Mouse (Mus musculus) midbrain, embryonic 12.5 days (tissue): ENCODE data around the gene Eftud2. TPM values are rescaled to one million over a fixed set of nuclear protein-coding genes. Genes with fewer than 3 reads are reported as not detected.

ENCODE experiments used
- ATAC-seq: fragments of 200-750 bp; cut with Nextera tagmentation; 2 replicates; pipeline ENCODE4 v1.8.0; 2017; ENCODE audit warnings: low read depth, moderate TSS enrichment, moderate library complexity; ENCODE audit not compliant: low FRiP score
- H3K27ac ChIP-seq: fragments of 300-500 bp; sonication (generic); replicated peaks from 2 replicates; pipeline ENCODE4 v1.5.1; 2016; ENCODE audit warnings: mild to moderate bottlenecking
- H3K27me3 ChIP-seq: fragments of 300-500 bp; sonication (generic); 2 replicates; pipeline ENCODE4 v1.6.1; 2016; ENCODE audit warnings: mild to moderate bottlenecking
- H3K36me3 ChIP-seq: fragments of 300-500 bp; sonication (generic); 2 replicates; pipeline ENCODE4 v1.6.1; 2016
- H3K4me1 ChIP-seq: fragments of 300-500 bp; sonication (generic); 2 replicates; pipeline ENCODE4 v1.6.1; 2016
- H3K4me2 ChIP-seq: fragments of 300-500 bp; sonication (generic); replicated peaks from 2 replicates; pipeline ENCODE4 v1.6.1; 2016; ENCODE audit warnings: mild to moderate bottlenecking, moderate library complexity
- H3K4me3 ChIP-seq: fragments of 300-500 bp; sonication (generic); 2 replicates; pipeline ENCODE4 v1.5.1; 2016; ENCODE audit warnings: mild to moderate bottlenecking
- H3K9ac ChIP-seq: fragments of 300-500 bp; sonication (generic); replicated peaks from 2 replicates; pipeline ENCODE4 v1.6.1; 2016; ENCODE audit warnings: mild to moderate bottlenecking, moderate library complexity
- H3K9me3 ChIP-seq: fragments of 300-500 bp; sonication (generic); 2 replicates; pipeline ENCODE4 v1.6.1; 2016; ENCODE audit warnings: mild to moderate bottlenecking
- WGBS: fragments of 180-500 bp; shearing (Covaris S2); methylation state at CpG from one replicate; pipeline ENCODE4 v1.1.7; 2016; 5-methylcytosine and 5-hydroxymethylcytosine counted together
- polyA plus RNA-seq: library from polyadenylated mRNA; unstranded; fragments of >200 nt; fragmentation: Nextera tagmentation; extraction: Ambion mirVana; gene quantifications from 2 replicates; pipeline ENCODE4 v1.2.1, GENCODE M21; 2016

Eftud2 gene
- polyA plus RNA-seq, 1 experiment from 2014 or later: 242 TPM

DNA sequence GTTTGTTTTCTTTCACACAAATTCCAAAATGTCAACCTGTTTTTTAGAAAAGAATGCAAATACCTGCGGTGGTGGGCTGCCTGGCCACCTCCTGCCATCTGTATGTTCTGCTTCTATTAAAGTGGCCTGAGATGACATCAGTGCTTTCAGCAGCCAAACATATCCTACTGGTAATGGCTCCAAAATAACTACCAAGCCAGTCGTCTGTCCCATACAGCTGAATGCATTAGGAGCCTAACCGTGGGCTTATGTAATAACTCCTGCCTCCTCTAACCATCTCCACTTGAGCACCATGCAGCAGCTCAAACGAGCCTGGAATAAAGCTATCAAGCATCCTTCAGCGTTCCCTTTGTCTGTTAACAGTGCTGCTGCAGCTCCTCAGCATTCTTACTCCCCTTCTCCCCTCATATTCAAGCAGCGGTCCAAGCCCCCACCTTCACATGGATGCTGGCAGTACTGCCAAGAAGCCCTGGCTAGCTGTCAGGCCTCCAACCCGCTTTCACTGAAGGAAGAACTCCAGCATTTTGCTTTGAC is 5.9 kb downstream of the Eftud2 start:
- Histone ChIP-seq H3K27ac (no peak overlapping the region), H3K4me3 (no peak overlapping the region), H3K9ac (no peak overlapping the region), H3K4me1 (peaks cover 11% of the 10 kb centered on the region), H3K9me3 (no peaks in the 10 kb centered on the region), H3K4me2 (no peak overlapping the region), H3K36me3 (peaks cover 64% of the 10 kb centered on the region), H3K27me3 (no peaks in the 10 kb centered on the region)
- WGBS: 90% methylated on average over 7 of the region's 7 CpGs
- ATAC-seq: no peak

DNA sequence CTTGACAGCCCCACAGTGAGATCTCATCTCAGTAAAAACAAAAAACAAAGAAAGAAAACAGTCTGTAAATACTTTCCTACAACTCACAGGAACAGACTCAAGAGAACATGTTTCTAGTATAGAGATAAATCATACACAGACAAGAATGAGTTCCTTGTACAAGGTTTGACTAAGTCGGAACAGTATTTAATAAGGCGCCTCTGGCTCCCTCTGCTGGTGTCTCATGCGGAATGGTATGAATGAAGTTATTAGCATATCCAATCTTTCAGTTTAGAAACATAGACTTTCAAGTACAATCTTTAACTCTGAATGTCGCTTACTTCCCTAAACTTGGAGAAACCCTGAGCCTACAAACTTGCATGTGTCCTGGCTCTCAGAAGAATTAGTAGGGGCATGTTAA is 16.5 kb downstream of the Eftud2 start:
- Histone ChIP-seq H3K4me3 (no peak overlapping the region), H3K9ac (no peak overlapping the region), H3K36me3 (peaks cover 88% of the 10 kb centered on the region), H3K27ac (no peak overlapping the region), H3K4me1 (no peaks in the 10 kb centered on the region), H3K27me3 (no peaks in the 10 kb centered on the region), H3K9me3 (no peaks in the 10 kb centered on the region), H3K4me2 (no peak overlapping the region)
- WGBS: 49% methylated on average over 4 of the region's 4 CpGs
- no peak for ATAC-seq

DNA sequence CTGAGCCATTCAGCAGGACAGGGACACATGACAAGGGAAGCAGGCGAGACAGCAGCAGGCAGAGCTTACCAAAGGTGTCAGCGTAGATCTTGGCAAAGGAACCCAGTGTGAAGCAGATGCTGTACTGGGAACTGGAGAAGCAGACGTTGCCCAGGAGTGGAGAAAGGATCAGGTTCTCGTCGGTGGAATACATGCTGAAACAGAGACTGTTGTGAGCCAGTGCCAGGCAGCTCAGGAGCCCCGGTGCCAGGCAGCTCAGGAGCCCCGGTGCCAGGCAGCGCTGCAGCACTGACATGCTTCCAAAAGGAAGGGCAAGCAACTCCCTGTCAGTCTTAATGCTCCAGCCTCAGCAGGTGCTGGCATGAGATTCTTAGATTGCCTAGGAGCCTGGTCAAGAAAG is 20.9 kb downstream of the Eftud2 start:
- H3K27me3 ChIP-seq: no peaks in the 10 kb centered on the region
- ATAC-seq: no peak

DNA sequence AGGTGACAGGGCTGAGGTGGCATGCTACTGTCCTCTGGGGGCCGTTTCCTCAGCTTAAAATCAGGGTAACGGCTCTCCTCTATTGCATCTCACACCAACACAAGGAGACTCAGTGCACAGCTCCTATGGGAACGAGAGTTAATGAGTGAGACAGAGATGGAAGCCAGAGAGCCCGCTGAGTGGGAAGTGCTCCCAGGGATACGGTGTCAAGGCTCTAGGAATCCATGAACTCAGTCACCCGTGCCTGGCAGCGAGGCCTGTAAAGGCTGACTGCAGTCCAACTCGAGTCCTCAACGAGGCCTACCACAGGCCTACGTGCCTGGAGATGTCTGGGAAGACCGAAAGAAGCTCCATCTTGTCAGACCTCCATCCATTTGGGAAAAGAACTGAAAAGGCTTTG is 21.8 kb downstream of the Eftud2 start:
- Histone ChIP-seq H3K4me3 (no peak overlapping the region), H3K9me3 (no peaks in the 10 kb centered on the region), H3K36me3 (peaks cover 98% of the 10 kb centered on the region), H3K9ac (no peak overlapping the region), H3K27ac (no peak overlapping the region), H3K4me1 (no peaks in the 10 kb centered on the region), H3K4me2 (no peak overlapping the region), H3K27me3 (no peaks in the 10 kb centered on the region)
- no peak for ATAC-seq
- 93% methylated on average over 11 of the region's 11 CpGs for WGBS

More for the DNA sequence above, 20.9 kb downstream of the Eftud2 start:
- Histone ChIP-seq H3K9me3 (no peaks in the 10 kb centered on the region), H3K36me3 (peaks cover 92% of the 10 kb centered on the region), H3K4me3 (no peak overlapping the region), H3K4me2 (no peak overlapping the region), H3K4me1 (no peaks in the 10 kb centered on the region), H3K27ac (no peak overlapping the region), H3K9ac (no peak overlapping the region)
- WGBS: 95% methylated on average over 8 of the region's 8 CpGs

DNA sequence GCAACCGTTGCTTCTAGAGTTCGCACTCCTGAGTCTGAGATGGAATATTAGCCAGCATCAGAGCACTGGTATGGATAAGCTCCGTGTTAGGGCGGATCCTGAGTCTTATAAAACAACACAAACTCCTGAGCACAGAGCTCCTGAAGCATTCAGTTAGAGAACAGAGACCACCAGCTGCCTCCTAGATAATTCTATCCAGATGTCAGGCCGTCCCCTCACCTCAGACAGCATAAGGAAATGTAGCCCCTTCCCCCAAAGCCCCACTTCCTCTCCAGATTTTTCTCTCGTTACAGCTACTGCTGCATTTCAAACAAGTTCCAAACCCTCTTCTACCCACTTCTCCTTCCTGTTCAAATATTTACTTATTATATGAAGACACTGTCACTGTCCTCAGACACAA is 24.8 kb downstream of the Eftud2 start:
- no peak overlapping the region for H3K4me3 ChIP-seq
- no peak overlapping the region for H3K4me2 ChIP-seq
- no peaks in the 10 kb centered on the region for H3K27me3 ChIP-seq
- H3K27ac ChIP-seq: no peak overlapping the region
- H3K9ac ChIP-seq: no peak overlapping the region
- peaks cover 94% of the 10 kb centered on the region for H3K36me3 ChIP-seq
- 84% methylated on average over 6 of the region's 6 CpGs for WGBS
- no peak for ATAC-seq
- no peaks in the 10 kb centered on the region for H3K9me3 ChIP-seq
- no peaks in the 10 kb centered on the region for H3K4me1 ChIP-seq

DNA sequence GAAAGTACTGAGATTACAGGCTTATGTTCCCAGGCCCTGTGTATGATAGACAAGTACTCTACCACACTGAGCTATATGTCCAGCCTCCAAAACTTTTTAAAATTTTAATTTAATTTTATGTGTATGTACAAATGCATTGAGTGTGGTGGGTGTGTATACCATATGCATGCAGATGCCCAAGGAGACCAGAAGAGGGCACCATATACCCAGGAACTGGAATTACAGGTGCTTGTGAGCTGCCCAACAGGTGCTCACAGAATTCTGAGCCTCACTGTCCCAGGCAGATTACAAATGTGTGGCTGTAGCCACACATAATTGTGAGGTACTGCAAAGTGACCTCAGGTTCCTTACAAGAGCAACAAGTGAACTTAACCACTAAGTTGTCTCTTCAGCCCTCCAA is 27.0 kb downstream of the Eftud2 start:
- peaks cover 94% of the 10 kb centered on the region for H3K36me3 ChIP-seq
- no peak for ATAC-seq
- H3K4me2 ChIP-seq: no peak overlapping the region
- H3K27ac ChIP-seq: no peak overlapping the region
- no peaks in the 10 kb centered on the region for H3K27me3 ChIP-seq
- no peaks in the 10 kb centered on the region for H3K9me3 ChIP-seq
- H3K4me3 ChIP-seq: no peak overlapping the region
- no peaks in the 10 kb centered on the region for H3K4me1 ChIP-seq
- no peak overlapping the region for H3K9ac ChIP-seq

DNA sequence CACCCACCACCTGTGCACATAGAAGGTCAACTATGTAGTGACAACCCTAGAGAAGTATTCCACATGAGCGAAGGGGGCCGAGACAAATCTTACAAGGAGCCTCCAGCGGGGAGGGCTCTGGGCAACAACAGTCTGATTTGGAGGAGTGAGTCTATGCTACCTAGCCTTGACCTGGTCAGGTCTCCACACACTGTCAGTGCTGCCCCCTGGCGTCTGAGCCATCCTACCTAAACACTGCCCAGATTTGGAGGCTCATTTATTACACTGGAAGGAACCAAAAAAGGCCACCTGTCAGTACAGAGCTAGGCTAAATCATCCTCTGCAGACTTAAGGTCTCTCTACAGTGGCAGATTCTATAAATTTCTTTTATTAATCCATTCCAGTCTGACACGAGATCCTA is 28.9 kb downstream of the Eftud2 start:
- Histone ChIP-seq H3K4me1 (no peaks in the 10 kb centered on the region), H3K27ac (no peak overlapping the region), H3K4me3 (no peak overlapping the region), H3K9ac (no peak overlapping the region), H3K36me3 (peaks cover 94% of the 10 kb centered on the region), H3K4me2 (no peak overlapping the region), H3K27me3 (no peaks in the 10 kb centered on the region), H3K9me3 (no peaks in the 10 kb centered on the region)
- ATAC-seq: no peak
- WGBS: 74% methylated on average over 5 of the region's 5 CpGs

DNA sequence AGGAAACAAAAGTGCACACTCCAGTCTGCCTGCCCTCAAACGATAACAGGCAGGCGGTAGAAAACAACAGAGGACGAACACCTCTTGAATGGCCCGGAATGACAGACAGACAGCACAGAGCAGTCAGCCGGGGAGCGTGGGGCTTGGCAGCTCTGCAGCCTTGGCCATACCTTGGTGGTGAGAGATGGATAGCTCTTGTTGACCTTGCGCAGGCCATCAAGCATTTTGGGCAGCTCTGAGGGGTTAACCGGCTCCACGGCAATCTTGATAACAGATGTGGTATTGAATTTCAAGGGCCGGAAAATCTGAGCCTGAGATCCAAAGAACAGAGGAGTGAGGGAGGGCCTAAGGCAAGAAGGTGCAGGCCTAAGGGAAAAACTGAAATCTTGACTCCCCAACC is 34.9 kb downstream of the Eftud2 start:
- no peak for ATAC-seq
- H3K4me2 ChIP-seq: no peak overlapping the region
- no peaks in the 10 kb centered on the region for H3K4me1 ChIP-seq
- H3K36me3 ChIP-seq: peaks cover 100% of the 10 kb centered on the region
- no peak overlapping the region for H3K9ac ChIP-seq
- WGBS: 89% methylated on average over 10 of the region's 10 CpGs
- no peaks in the 10 kb centered on the region for H3K9me3 ChIP-seq
- no peaks in the 10 kb centered on the region for H3K27me3 ChIP-seq
- H3K4me3 ChIP-seq: no peak overlapping the region
- no peak overlapping the region for H3K27ac ChIP-seq

DNA sequence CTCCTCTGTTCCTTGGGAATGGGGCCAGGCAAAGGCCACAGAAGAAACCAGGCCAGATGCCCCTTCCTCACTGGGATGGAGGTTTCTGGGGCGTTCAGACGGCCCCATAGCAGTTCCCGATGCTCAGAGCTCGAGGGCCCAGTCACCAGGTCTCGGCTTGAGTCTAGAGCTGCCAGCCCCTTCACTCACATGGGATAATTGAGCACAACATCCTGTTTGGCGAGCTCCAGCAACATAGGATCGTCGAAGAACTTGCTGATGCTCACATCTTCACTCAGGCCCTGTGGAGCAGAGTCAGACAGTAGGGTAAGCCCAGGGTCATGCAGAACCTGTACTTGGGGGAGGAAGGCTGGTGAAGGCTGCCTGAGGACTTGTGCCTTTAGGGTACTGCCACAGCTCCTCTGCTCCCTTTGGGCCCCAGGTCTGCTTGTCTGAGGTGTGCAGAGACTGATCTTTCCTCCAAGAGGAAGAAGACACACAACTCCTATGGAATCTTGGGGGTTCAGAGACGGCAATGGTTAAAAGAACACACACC is 42.1 kb downstream of the Eftud2 start:
- no peaks in the 10 kb centered on the region for H3K9me3 ChIP-seq
- H3K27ac ChIP-seq: no peak overlapping the region
- H3K36me3 ChIP-seq: peaks cover 74% of the 10 kb centered on the region
- no peak overlapping the region for H3K9ac ChIP-seq
- ATAC-seq: no peak
- H3K4me3 ChIP-seq: no peak overlapping the region
- H3K4me1 ChIP-seq: no peaks in the 10 kb centered on the region
- H3K4me2 ChIP-seq: no peak overlapping the region
- WGBS: 92% methylated on average over 9 of the region's 9 CpGs
- H3K27me3 ChIP-seq: no peaks in the 10 kb centered on the region

DNA sequence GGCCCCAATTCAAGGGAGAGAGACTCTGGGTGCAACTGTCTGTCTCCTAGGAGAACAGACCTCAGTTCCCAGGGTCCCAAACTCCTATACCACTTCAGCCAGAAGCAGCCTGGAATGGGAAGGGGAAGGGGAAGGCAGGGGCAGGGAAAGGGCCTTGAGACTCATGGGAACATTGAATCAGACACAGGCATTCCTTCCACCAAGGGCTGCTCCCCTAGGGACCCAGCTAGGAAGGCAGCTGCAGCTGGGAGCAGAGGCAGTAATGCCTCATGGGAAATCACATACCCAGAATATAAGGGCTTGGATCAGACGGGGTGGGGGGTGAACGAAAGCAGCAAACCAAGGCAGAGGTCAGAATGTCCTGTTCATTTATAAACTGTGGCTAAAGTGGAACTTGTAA is 42.7 kb downstream of the Eftud2 start:
- Histone ChIP-seq H3K4me1 (no peaks in the 10 kb centered on the region), H3K9ac (no peak overlapping the region), H3K9me3 (no peaks in the 10 kb centered on the region), H3K27ac (no peak overlapping the region), H3K36me3 (peaks cover 68% of the 10 kb centered on the region), H3K27me3 (no peaks in the 10 kb centered on the region), H3K4me3 (no peak overlapping the region), H3K4me2 (no peak overlapping the region)
- WGBS: 93% methylated on average over 2 of the region's 2 CpGs
- ATAC-seq: no peak

DNA sequence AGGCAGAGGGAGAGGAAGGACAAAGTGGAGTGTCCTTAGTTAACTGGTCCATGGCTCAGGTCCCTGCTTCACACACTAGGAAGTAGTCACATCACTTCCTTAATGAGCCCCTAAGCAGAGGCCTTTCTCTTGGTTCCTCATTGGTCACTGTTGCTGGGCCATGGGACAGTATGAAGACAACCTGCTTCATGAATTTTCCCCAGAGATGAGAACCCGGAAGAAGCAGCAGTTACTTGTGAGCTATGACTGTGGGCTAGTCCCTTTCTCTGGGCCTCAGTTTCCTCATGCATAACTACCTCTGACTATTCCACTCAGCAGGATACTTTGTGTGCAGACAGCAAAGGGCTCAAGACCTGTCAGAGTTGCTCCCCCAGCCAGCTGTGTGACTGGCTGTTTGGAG is 43.4 kb downstream of the Eftud2 start:
- ATAC-seq: no peak
- Histone ChIP-seq H3K9ac (no peak overlapping the region), H3K9me3 (no peaks in the 10 kb centered on the region), H3K4me2 (no peak overlapping the region), H3K4me3 (no peak overlapping the region), H3K4me1 (no peaks in the 10 kb centered on the region), H3K27me3 (no peaks in the 10 kb centered on the region), H3K27ac (no peak overlapping the region), H3K36me3 (peaks cover 61% of the 10 kb centered on the region)
- 100% methylated on average over 1 of the region's 1 CpGs for WGBS

DNA sequence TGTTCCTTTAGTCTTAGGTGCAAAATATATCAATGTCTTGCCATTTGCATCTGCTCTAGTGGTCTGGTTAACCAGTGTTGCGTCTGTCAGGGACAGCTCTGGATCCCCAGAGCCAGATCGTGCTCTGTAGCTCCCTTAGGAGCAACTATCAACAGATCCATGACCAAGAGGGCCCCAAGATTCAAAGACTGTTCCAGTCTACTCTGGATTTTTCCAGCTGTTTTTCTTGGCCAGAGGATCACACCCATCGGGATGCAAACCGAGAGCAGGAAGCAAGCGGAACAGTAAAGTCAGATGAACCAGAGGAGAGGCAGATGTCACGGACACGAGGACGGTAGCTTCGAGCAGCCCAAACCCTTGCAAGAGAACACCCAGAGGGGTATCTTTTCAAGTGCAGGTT is 44.6 kb downstream of the Eftud2 start:
- H3K9me3 ChIP-seq: no peaks in the 10 kb centered on the region
- no peak for ATAC-seq
- H3K4me1 ChIP-seq: no peaks in the 10 kb centered on the region
- no peak overlapping the region for H3K4me2 ChIP-seq
- WGBS: 92% methylated on average over 9 of the region's 9 CpGs
- H3K36me3 ChIP-seq: peaks cover 48% of the 10 kb centered on the region
- no peaks in the 10 kb centered on the region for H3K27me3 ChIP-seq
- no peak overlapping the region for H3K27ac ChIP-seq
- no peak overlapping the region for H3K4me3 ChIP-seq
- H3K9ac ChIP-seq: no peak overlapping the region

DNA sequence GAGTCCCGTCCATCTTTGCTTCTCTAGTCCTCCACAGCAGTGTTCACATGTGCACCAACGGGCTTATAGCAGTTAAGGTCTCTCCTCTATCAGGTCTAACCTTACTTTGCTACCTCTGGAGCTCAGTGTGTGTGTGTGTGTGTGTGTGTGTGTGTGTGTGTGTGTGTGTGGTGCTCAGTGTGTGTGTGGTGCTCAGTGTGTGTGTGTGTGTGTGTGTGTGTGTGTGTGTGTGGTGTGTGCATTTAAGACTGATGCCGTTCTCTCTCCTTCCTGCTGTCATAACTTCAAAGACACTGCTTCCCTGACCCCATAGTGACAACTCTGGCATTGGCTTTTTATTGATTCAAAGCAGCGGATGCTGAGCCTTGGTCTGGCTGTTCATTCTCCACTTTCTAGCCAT is 45.2 kb downstream of the Eftud2 start, which contains the start of gene Higd1b:
Gene Higd1b (plus strand): TSS at position 301 of the 400 bp plus-strand sequence.
- ATAC-seq: no peak
- Histone ChIP-seq H3K27me3 (no peaks in the 10 kb centered on the region), H3K9me3 (no peaks in the 10 kb centered on the region), H3K27ac (no peak within 1 kb of the TSS), H3K4me3 (no peak within 1 kb of the TSS), H3K4me1 (no peaks in the 10 kb centered on the region), H3K9ac (no peak within 1 kb of the TSS), H3K4me2 (no peak within 1 kb of the TSS), H3K36me3 (peaks cover 43% of the 10 kb centered on the region)
- 86% methylated on average over 4 of the region's 4 CpGs for WGBS
